ENCODE assay signal across 18 mouse cellular contexts in the genomic region with DNA sequence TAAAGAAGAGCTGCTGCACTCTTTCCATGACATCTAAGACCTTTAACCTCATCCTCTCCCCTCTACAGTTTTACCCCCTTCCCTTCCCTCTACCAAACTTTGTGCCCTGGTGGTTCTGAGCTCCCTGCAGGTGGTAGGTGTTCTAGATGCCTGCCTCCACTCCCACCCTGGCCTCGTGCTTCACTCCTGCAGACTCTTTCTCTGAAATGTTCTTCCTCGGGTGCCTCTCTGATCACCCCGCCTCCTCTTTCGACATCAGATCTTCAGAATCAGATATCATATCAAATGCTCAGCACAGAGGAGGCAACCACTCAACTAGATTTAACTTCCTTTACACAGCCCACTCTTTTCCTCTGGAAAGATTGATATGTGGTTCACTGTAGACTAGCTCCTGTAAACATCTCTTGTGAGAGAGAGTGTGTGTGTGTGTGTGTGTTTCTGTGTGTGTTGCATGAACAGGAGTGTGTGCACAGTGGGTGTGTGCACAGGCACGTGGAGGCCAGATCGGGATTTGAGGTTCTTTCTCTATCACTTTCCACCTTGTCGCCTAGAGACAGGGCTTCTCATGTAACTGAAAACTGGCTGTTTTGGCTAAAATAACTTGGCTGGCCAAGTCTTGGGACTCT. TPM values are rescaled to one million over a fixed set of nuclear protein-coding genes. Genes with fewer than 3 reads are reported as not detected.
DNase-seq lines count a peak whose midpoint lies in the region; ATAC-seq and TF ChIP-seq lines count a peak whose summit lies in the region.
"Had no signal": no experiment of that assay in that cellular context is flagged by ENCODE, and none has a peak within 500 bp of the region (broad histone marks: within the 10 kb centered on the region; RNA-seq: fewer than 3 reads in every experiment).

No protein-coding gene starts in this region.

- H3K36me3 ChIP-seq in lung, postnatal 0 days (ENCODE audit: insufficient read depth, low read length), result no peaks in the 10 kb centered on the region
- H3K36me3 ChIP-seq in stomach, embryonic 16.5 days (ENCODE audit: control insufficient read depth, insufficient read depth, low read length), result no peaks in the 10 kb centered on the region
- no peaks in the 10 kb centered on the region for H3K36me3 ChIP-seq in liver, postnatal 0 days (replicated peaks; ENCODE audit: insufficient read depth, low read length)
- H3K36me3 ChIP-seq: embryonic facial prominence, embryonic 12.5 days; hindbrain, embryonic 15.5 days had no signal

- H3K9me3 ChIP-seq in lung, postnatal 0 days (ENCODE audit: low read length), result no peaks in the 10 kb centered on the region
- H3K9me3 ChIP-seq in stomach, embryonic 16.5 days (replicated peaks; ENCODE audit: control insufficient read depth, low read length), result no peaks in the 10 kb centered on the region
- H3K9me3 ChIP-seq in liver, postnatal 0 days (ENCODE audit: low read length), result no peaks in the 10 kb centered on the region
- H3K9me3 ChIP-seq: embryonic facial prominence, embryonic 12.5 days; hindbrain, embryonic 15.5 days had no signal

- no peaks in the 10 kb centered on the region for H3K27me3 ChIP-seq in lung, postnatal 0 days (replicated peaks; ENCODE audit: insufficient read depth, low read length)
- no peaks in the 10 kb centered on the region for H3K27me3 ChIP-seq in stomach, embryonic 16.5 days (ENCODE audit: control insufficient read depth, insufficient read depth, low read length)
- H3K27me3 ChIP-seq in liver, postnatal 0 days (ENCODE audit: insufficient read depth, low read length), result no peaks in the 10 kb centered on the region
- H3K27me3 ChIP-seq: embryonic facial prominence, embryonic 12.5 days; hindbrain, embryonic 15.5 days had no signal

- H3K27ac ChIP-seq in lung, postnatal 0 days (ENCODE audit: low read length), result no peak overlapping the region
- H3K27ac ChIP-seq in stomach, embryonic 16.5 days (ENCODE audit: low read length), result no peak overlapping the region
- no peak overlapping the region for H3K27ac ChIP-seq in liver, postnatal 0 days (ENCODE audit: low read depth)
- H3K27ac ChIP-seq: embryonic facial prominence, embryonic 12.5 days; hindbrain, embryonic 15.5 days had no signal

- TF ChIP-seq CTCF in lung, postnatal 0 days (IDR thresholded peaks at IDR 0.05), result no peak
- TF ChIP-seq CTCF in liver, postnatal 0 days (IDR thresholded peaks at IDR 0.05; ENCODE audit: low read depth), result no peak

- no peak for DNase-seq in lung, postnatal 0 days (ENCODE audit: low spot score)
- DNase-seq in lung, postnatal 14 days, result no peak
- peak; percentile 36 to 65 for DNase-seq in thymus, postnatal 36 days
- DNase-seq in liver, postnatal 0 days, result no peak
- no peak for DNase-seq in cerebellum, adult 9-10 months
- DNase-seq in right cerebral cortex, postnatal 4 days, result no peak
- DNase-seq: adrenal gland, postnatal 10 days; cerebellum, adult 11-12 months; gastrocnemius, postnatal 14 days; heart, postnatal 10 days; kidney, adult 11 months; right cerebral cortex, adult 18-20 months; spleen, adult 18-20 months had no signal

- peak; percentile 32 for ATAC-seq in lung, postnatal 0 days
- peak; percentile 38 for ATAC-seq in granulocyte monocyte progenitor cell, adult 5-6 weeks (replicated peaks; ENCODE audit: poor library complexity, severe bottlenecking)
- peak; percentile 56; the same call in 1 of the 2 replicates for ATAC-seq in stomach, embryonic 16.5 days (ENCODE audit: insufficient read depth, low FRiP score)
- no peak for ATAC-seq in liver, postnatal 0 days
- ATAC-seq: midbrain, embryonic 16.5 days had no signal

- WGBS in lung, postnatal 0 days, result 33% methylated on average over 7 of the region's 7 CpGs
- WGBS in stomach, embryonic 16.5 days, result 50% methylated on average over 7 of the region's 7 CpGs
- 35% methylated on average over 7 of the region's 7 CpGs for WGBS in liver, postnatal 0 days (ENCODE audit: insufficient replicate concordance)

- no peak overlapping the region for H3K4me3 ChIP-seq in lung, postnatal 0 days (ENCODE audit: low read depth, low read length)
- H3K4me3 ChIP-seq in stomach, embryonic 16.5 days (replicated peaks; ENCODE audit: low read length), result no peak overlapping the region
- H3K4me3 ChIP-seq in liver, postnatal 0 days (ENCODE audit: low read depth, low read length), result no peak overlapping the region
- H3K4me3 ChIP-seq: embryonic facial prominence, embryonic 12.5 days; hindbrain, embryonic 15.5 days had no signal

- no peaks in the 10 kb centered on the region for H3K4me1 ChIP-seq in lung, postnatal 0 days (ENCODE audit: insufficient read depth, low read depth, low read length)
- H3K4me1 ChIP-seq in stomach, embryonic 16.5 days (ENCODE audit: control insufficient read depth, insufficient read depth, low read length), result no peaks in the 10 kb centered on the region
- peaks cover 9% of the 10 kb centered on the region for H3K4me1 ChIP-seq in liver, postnatal 0 days (ENCODE audit: insufficient read depth)
- H3K4me1 ChIP-seq: embryonic facial prominence, embryonic 12.5 days had no signal

- TF ChIP-seq EP300 in lung, postnatal 0 days (IDR thresholded peaks at IDR 0.05), result no peak
- TF ChIP-seq EP300 in liver, postnatal 0 days (IDR thresholded peaks at IDR 0.05; ENCODE audit: low read depth), result no peak

- no peak overlapping the region for H3K4me2 ChIP-seq in lung, postnatal 0 days (replicated peaks; ENCODE audit: low read depth, low read length)
- H3K4me2 ChIP-seq in stomach, embryonic 16.5 days (ENCODE audit: low read depth, low read length), result no peak overlapping the region
- H3K4me2 ChIP-seq in liver, postnatal 0 days (ENCODE audit: low read depth, low read length), result no peak overlapping the region
- H3K4me2 ChIP-seq: embryonic facial prominence, embryonic 12.5 days; hindbrain, embryonic 15.5 days had no signal

- no peak overlapping the region for H3K9ac ChIP-seq in lung, postnatal 0 days (replicated peaks; ENCODE audit: low read depth)
- no peak overlapping the region for H3K9ac ChIP-seq in stomach, embryonic 16.5 days (ENCODE audit: low read length)
- no peak overlapping the region for H3K9ac ChIP-seq in liver, postnatal 0 days (replicated peaks)
- H3K9ac ChIP-seq: embryonic facial prominence, embryonic 12.5 days; hindbrain, embryonic 15.5 days had no signal

RNA-seq across cellular contexts. Expression of a gene that starts 7.4 kb away (rescaled TPM):
- 15.3 and 16.4 TPM in 2 replicates for polyA plus RNA-seq in lung, postnatal 0 days (2015; fragmentation: Nextera tagmentation; extraction: Ambion mirVana)
- 10.9 and 14.1 TPM in 2 replicates for total RNA-seq in granulocyte monocyte progenitor cell, adult 5-6 weeks (2014; fragmentation: Nextera tagmentation)
- total RNA-seq in granulocyte monocyte progenitor cell, adult 5-6 weeks (2017), result 23.1 and 25.1 TPM in 2 replicates
- polyA plus RNA-seq in stomach, embryonic 16.5 days (2015; fragmentation: Nextera tagmentation; extraction: Ambion mirVana), result 11.9 and 13.6 TPM in 2 replicates
- polyA plus RNA-seq in liver, postnatal 0 days (2015; fragmentation: Nextera tagmentation; extraction: Ambion mirVana), result 7.2 TPM in 2 replicates

Comparison
In these comparisons a context has a peak if more than half of its experiments do, and no peak if none do; other contexts are left out.
1. DNase-seq: peak in thymus, postnatal 36 days (2 of 2); none in lung, postnatal 0 days (single experiment), lung, postnatal 14 days (single experiment), liver, postnatal 0 days (single experiment), cerebellum, adult 9-10 months (single experiment) and right cerebral cortex, postnatal 4 days (single experiment).